Mouse (Mus musculus) ovary, postnatal 14 days (tissue): Measurements from ENCODE around the gene Agtrap.
"Not testable (repeated sequence)": the region's sequence is repeated elsewhere in the genome, so short reads cannot be mapped to it uniquely, and the experiment has no call there.

Experiments
- DNase-seq: peaks from one replicate; pipeline ENCODE4 v3.0.0; 2022; ENCODE audit warnings: low spot score

Agtrap gene

DNA sequence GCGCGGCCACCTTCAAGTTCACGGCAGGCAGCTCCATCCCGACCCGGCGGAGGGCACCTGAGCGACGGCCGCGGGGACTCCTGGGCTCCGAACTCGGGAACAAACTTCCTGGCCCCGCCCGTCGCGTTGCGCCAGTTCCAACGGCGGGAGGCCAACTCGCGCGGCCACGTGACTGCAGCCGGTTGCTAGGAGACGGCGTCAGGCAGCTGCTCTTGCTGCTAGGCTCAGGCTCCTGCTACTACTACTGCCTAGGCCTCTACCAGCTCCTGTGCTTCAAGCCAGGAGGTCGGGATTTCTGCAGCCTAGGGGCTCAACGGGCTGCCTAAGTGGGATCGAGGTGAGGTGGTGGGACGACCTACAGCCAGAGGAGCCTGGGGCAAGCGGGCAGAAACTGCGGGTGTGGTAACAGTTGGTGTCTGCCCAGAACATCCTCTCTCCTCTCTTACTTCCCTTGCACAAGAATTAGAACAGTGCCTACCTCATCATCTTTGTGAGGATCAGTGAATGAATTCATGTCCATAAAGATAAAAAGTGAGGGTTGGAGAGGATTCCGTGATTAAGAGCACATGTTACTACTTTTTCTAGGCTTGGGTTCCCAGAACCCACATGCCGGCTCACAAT, at the start of gene Agtrap:
Agtrap (minus strand) TSS at position 125 of the 621 bp plus-strand sequence.
- peak; percentile 93 for DNase-seq

DNA sequence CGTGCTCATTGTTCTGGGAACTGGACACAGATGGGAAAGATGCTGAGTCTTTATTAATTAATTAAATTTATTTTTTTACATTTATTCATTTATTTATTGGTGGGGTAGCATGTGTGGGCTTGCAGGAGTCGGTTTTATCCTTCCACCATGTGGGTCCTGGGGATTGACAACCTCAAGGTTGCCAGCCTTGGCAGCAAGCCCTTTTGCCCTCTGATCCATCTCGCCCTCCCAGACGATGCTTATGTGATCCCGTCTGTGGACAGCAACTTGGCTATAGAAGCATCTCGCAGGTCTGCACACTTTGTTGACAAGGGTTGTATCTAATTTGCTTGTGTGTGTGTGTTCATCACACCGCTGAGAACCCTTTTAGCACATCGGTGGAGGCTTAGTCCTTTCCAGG, 49.7 kb upstream of the Agtrap start:
- no peak for DNase-seq

DNA sequence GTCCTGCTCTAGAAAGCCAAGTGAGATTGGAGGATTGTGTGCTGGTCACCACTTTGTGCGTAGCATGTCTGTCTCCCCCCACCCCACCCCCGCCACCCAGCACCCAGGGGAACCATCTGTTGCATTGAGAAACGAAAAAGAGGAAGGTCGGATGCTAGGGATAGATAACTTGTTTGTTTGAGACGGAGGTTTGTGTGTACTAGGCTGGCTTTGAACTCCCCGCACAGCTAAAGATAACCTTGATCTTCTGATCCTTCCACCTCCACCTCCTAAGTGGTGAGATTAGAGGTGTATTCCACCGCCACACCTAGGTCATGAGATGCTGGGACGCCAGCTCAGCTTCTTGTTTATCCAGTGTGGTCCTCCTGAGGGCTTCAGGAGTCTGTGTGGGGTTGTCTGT, 47.2 kb upstream of the Agtrap start:
- no peak for DNase-seq

DNA sequence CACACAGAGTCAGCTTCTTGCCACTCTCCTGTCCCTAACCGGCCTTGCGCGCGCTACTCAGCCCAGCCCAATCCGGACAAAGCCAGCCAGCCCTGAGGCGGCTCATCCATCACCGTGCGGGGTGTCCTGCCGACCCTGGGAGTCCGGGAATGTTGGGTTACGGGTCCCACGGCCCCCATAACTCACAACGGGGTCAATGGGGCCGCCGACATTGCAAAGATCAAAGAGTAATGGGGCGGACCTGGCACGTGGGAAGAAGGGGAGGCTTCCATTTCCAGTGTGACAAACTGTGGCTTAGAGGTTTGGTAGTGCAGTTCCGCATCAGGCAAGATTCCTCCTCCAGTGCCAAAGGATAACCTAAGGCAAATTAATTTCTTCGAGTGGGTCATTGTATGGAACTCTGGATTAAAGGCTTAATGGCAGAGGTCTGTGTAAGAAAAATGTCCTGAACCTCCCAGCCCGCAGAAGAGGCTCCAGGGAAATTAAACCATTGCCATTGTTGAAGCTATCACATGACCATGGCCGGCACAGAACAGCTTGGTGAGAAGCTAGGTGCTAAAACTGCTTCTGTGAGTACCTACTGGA, 43.8 kb upstream of the Agtrap start:
- no peak for DNase-seq

DNA sequence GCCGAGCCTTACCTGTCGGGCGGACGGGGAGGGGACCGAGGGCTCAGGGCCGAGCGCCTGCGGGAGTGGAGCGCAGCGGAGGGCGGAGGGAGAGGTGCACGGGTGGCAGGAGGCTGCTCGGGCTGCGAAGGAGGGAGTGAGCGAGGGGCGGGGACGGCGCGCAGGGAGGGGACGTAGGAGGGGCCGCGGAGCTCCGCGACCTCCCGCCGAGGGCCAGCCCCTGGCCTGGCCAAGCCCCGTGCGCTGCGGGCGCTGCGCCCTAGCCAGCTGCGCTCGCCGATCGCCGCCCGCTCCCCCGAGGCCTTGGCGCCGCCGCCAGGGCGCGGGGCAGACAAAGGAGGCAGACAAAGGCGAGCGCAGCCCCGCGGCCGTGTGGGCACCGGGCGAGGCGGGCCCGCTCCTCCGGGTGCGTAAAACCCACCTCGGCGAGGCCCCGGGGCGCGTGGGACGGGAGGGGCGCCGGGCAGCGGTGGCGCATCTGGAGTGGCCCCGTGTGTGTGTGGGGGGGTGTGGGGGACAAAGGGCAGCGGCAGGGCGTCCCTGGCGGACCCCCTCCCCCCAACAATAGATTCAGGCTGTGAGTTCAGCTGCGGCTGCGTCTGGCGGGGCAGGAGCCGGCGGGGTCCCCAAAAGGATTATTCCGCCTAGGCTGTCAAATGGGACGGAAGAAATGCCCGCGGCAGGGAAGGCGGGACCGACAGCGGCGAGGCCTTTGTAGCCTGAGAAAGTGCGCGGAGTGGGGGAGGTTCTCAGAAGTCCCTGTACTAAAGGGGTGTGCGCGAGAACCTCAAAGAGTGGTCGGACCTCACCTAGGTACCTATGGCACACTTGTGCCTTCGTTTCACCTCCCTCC, 43.0 kb upstream of the Agtrap start, which contains the start of gene Draxin:
Draxin (minus strand) TSS at position 138 of the 853 bp plus-strand sequence.
- DNase-seq = peak; percentile 39

DNA sequence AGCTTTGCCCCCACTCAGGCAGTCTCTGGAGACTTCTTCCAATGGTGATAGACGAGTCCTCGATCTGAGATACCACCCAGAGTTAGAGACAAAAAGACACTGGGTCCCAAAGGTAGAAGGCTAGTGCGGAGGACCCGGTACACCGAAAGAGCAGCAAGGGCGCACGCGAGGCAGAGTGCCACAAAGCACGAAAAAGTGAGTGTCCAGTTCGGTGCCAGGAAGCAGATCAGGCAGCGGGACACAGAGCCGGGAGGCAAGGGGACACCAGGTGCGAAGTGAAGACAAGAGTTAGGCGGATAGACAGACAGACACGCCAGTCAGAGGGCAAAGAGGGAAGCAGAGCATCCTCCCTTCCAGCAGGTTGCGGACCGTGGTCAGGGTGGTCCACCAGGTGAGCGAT, 42.3 kb upstream of the Agtrap start, which contains the start of gene Mad2l2:
Mad2l2 (plus strand) TSS at position 252 of the 400 bp plus-strand sequence.
- DNase-seq = no peak

DNA sequence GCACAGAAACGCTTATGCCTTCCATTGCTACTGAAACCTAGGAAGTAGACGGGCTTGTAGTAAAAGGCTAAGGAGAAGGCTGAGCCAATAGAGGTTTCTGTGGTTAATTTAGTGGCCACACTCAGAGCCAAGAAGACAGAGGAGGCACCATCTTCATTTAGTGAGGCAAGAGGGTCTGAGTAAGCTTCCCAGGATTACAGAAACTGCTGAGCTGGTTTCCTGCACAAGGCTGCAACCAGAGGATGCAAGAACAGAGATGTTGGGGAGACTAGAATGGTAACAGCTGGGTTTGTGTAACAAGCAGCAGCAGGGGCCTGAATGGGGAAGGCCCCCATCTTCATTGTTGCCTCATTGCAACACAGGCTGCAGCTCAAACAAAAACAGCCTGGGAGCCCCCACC, 40.8 kb upstream of the Agtrap start:
- DNase-seq = no peak

DNA sequence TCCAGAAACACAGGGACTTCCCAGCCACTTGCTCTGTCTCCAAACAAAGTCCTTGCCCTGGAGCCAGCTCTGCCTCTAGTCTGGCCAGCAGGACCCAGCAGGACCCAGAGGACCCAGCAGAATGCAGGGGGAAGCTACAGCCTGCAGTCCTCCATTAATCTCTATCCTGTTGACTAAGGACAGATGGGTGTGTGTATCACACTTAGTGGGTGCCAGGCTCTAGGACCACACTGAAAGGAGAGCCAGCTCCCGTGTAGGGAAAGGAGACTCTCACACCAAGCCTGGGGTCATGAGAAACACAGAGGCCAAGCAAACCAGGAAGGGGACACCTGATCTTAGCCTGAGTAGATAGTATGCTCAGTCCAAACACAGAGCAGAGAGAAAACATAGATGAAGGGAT, 40.4 kb upstream of the Agtrap start:
- no peak for DNase-seq

DNA sequence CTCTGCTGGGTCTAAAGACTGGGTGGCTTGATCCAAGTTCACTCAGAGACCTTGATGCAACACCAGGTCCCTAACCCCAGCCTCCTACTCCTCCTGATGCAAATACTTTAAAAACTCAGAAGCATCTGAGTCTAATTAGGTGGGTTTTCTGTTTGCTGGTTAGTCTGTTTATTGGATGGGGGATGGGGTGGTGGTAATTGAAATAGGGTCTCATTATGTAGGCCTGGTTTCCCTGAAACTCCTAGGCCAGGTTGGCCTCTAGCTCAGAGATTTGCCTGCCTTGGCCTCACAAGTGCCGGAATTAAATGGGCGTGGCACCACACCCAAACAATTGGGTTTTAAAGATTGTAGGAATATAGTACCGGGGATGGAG, 34.8 kb upstream of the Agtrap start:
- no peak for DNase-seq

DNA sequence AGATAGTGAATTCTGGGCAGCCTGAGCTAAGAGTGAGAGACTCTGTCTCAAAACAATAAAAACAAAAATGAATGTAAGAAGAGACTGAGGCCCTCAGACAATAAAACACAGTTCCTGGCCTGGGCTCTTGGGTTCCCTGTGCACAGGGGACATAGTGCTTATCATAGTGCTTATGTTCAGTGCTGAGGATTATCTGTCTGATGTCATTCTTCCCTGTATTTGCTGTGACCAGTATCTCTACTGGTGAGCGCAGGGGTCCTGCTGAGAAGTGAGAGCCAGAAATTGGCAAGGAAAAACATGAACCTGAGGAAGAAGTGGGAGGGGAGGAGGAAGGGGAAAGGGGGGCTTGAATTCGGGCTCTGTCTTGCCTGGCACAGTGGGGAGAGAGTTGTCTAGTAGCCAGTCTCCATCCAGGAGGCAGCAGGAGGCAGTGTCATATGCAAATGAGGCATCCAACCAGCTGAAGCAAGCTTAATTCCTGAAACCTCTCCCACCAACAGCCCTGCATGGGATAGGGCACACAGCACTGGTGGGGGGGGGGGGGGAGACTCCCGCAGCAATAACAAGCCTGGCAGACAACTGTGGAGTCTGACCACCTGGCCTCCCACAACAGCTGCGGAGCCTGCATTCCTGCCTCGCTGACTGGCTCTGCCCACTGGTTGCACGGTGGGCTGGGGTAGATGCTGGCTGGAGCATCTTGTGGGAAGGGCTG, 34.3 kb upstream of the Agtrap start:
- DNase-seq = no peak

DNA sequence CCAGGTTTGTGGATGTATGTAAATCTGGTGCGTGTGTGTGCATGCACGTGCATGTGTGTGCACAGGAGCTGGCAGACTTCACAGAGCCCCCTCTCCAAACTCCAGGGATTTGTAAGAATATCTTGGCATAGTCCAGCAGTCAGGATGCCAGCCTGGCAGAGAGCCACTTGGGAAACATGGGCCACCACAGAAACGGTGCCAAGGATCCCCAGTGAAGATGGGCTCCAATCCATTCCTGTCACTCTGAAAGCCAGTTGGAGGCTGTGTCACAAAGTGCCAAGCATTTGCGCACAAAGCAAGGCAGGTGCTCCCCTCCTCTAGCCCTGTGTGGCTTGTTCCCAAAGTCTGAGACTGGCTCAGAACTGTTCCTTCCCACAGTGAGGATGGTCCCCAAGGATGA, 33.5 kb upstream of the Agtrap start:
- DNase-seq = no peak

DNA sequence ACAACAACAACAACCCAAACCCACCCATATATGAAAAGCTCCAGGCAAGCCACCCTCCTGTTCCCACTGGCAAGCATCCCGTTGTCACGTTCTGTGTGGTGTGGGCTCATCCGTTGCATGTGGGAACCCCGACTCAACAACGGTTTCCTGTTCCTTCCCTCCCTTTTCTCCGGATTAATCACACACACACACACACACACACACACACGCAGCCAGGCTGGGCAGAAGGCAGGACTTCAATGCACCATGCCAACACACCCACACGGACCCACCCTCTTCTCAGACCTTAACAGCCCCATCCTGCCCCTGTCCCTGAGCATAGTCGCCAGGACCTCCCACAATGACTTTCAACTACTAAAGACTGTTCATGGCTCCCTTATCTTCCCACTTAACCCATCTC, 32.7 kb upstream of the Agtrap start:
- no peak for DNase-seq

DNA sequence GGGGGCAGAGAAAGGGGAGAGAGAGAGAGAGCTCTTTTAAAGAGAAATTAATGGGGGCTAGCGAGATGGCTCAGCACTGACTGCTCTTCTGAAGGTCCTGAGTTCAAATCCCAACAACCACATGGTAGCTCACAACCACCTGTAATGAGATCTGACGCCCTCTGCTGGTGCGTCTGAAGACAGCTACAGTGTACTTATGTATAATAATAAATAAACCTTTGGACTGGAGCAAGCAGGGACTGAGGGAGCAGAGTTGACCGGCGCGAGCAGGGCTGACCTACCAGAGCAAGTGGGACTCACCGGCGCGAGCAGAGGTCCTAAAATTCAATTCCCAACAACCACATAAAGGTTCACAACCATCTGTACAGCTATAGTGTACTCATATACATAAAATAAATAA, 31.7 kb upstream of the Agtrap start:
- not testable (repeated sequence) for DNase-seq

DNA sequence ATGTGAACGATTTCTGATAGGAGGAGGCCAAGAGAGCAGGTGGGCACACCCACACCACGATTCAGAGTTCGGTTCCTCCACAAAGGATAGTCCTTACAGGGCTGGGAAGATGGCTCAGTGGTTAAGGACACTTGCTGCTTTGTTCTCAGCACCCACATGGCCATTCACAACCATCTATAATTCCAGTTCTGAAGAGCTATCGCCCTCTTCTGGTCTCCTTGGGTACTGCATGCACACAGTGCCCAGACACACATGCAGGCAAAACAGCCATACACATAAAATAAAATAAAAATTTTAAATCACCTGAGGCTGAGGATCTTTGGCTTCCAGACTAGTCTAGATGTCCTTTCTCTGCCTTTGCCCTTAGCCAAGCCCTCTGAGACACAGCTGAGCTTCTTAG, 29.6 kb upstream of the Agtrap start:
- DNase-seq = no peak

DNA sequence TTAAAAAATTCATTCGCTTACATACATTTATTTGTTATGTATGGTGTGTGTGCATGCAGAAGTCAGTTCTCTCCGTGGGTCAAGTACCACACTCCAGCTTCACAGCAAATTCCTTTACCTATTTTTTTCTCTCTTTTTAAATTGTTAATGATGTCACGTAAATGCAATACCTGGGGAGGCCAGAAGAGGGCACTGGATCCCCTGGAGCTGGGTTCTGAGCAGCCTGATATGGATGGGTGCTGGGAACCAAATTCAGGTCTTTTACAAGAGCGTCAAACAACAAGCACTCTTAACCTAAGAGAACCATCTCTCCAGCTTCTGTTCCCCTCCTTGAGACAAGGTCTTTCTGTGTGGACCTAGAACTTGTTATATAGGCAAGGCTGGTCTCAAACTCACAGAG, 28.8 kb upstream of the Agtrap start:
- DNase-seq = no peak

DNA sequence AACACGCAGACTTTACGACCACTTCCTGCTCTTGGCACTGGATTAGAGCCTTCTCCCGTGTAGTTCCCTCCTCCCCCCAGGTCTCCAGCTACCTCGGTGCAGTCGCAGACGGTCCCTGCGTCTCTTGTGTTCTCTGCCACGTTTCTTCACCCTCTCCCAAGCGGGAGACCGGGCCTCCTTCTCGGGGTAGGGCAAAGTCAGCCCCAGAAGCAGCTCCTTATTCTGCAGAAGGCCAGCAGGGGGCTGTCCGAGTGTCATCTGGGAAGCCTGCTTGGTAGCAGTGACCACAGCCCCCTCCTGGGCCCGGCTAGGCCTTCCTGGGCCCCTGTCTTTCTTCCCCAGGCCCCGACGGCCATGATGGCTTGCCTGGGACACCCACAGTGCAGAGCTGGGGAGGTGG, 27.6 kb upstream of the Agtrap start:
- peak; percentile 18 for DNase-seq

DNA sequence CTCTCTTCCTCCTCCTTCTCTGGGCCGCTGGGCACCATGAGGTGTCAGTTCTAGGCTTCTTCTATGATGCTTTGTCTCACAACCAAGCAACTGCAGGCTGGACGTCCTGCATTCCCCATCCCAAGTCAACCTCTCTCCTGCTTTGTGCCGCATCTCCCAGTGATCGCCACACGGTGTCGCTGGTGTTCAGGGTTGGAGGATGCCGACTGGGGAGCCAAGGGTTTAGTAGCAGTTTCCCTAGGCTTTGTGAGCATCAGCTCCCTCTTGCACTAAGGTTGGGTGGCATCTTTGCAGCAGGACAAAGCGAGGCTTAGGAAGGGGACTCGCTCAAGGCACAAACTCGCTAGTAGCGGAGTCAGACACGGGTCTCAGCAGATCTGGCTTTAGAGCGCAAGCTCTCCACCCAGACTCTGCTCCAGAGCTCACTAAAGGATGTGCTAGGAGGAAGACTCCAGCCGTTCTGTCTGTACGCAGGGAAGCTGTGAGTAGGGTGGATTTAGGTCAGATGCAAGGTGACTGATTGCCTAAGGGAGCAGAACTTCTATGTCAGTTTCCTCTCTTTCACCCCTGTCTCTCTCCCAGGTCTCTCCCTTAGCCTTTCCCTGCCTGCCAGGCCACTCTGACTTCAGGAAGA, 27.0 kb upstream of the Agtrap start:
- DNase-seq = peak; percentile 92

DNA sequence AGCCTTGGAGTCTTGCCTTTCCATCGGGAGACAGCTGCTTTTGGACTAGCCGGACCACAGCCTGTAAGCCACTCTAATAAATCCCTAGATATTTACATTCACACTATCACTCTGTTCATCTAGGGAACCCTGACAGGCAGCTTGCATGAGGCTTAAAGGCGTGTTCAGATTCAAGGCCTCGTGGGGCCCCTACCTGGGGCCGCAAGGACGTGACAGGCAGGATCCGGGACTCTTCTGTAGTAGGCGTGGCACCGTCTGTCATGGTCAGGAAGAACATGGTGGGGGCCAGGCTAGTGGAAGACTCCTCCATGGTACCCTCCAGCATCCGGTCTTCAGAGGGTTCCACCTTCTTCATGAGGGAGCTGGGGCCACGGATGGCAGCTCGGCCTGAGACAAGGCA, 24.7 kb upstream of the Agtrap start:
- no peak for DNase-seq

DNA sequence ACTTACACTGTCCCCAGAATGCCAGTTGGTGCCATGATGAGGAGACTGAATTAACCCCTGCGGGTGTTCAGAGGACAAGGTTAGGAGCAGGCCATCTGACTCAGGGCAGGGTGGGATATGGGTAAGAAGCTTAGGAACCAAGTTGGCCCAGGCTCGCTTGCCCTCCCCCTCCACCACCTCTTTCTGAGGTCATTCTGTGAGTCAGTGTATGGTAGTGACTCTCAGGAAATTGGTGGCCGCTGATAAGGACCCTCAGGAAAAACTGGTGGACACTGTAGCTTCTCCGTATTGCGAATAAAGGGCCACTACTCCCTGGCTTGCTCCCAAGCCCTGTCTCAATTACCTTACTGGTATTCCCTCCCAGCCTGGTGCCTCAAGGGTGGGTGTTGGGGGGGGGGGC, 21.4 kb upstream of the Agtrap start:
- DNase-seq = no peak

DNA sequence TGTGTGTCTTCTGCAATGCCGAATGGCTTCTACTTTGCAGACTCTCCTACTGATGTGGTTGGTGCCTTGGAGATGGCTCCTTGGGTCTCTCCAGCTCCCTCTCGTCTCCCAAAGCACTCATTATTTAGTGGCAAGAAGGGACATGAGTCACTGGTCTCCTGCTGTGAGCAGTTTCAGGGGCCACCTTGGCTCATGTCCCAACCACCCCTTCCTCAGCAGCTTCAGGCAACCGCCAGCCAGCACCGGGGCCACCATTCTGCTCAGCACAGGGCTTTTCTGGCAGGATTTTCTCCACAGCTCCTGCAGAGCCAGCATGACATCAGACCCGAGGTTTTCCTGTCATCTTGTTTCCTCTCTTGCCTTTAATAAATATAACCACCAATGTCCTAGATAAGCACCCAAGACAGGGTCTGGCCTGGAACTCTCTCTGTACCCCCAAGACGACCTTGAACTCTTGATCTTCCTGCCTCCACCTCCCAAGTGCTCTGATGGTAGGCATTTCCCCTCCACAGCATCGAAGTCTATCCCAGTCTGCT, 20.8 kb upstream of the Agtrap start:
- DNase-seq = no peak

DNA sequence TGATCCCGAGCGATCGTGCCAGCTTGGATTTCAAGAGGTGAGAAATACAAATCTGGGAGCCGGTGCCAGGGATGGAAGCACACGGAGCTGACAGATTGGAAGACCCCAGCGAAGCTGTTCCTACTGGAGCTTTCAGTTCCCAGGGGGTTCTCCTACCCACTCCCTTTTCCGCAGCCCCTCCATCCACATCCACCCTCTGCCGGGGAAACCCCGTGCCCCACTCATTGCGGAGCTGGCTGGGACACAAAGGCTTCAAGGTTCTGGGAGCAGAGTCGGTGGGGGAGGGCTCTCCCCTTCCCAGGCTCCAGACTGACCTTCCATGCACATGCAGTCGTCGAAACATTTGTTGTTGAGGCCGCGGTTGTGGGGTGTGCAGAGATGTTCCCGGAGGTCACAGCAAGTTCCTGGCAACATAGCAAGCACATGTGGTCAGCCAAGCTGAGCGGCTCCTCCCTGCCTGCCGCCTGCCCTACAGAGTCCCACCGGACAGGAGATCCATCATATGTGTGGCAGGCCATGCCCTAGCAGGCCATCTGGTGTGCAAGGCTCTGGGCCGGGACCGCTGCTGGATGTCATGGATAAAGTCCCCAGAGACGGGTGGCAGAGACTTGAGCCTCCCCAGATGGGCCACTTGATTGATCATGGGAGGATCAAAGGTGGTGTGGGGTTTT, 19.9 kb upstream of the Agtrap start:
- no peak for DNase-seq
